11 mouse cellular contexts compared by ENCODE assay signal in genomic region chr9:122110921-122111320, GRCm38 (mm10).
"Had no signal": no experiment of that assay in that cellular context is flagged by ENCODE, and none has a peak within 500 bp of the region (broad histone marks: within the 10 kb centered on the region; RNA-seq: fewer than 3 reads in every experiment).

No protein-coding gene starts in this region.

- H3K4me3 ChIP-seq: limb, embryonic 13.5 days; liver, embryonic 13.5 days; midbrain, embryonic 13.5 days had no signal

- DNase-seq: kidney, adult 9 months; kidney, postnatal 14 days; liver, embryonic 13.5 days; liver, postnatal 0 days; lung, postnatal 10 days; right cerebral cortex, postnatal 14 days; thymus, postnatal 4 days had no signal

- ATAC-seq: inflammation-experienced regulatory T-cells, adult 6 months; intestine, postnatal 0 days; liver, postnatal 0 days; midbrain, embryonic 13.5 days had no signal

- H3K36me3 ChIP-seq: limb, embryonic 13.5 days; liver, embryonic 13.5 days; midbrain, embryonic 13.5 days had no signal

- H3K27ac ChIP-seq: limb, embryonic 13.5 days; liver, embryonic 13.5 days; midbrain, embryonic 13.5 days had no signal

- H3K4me2 ChIP-seq: limb, embryonic 13.5 days; liver, embryonic 13.5 days; midbrain, embryonic 13.5 days had no signal

- H3K9me3 ChIP-seq: limb, embryonic 13.5 days; liver, embryonic 13.5 days; midbrain, embryonic 13.5 days had no signal

- H3K9ac ChIP-seq: limb, embryonic 13.5 days; liver, embryonic 13.5 days; liver, postnatal 0 days; midbrain, embryonic 13.5 days had no signal

- H3K27me3 ChIP-seq: limb, embryonic 13.5 days; midbrain, embryonic 13.5 days had no signal
